Mouse (Mus musculus) liver, embryonic 14.5 days (tissue): ENCODE data around the gene Ubxn2a. TPM values are rescaled to one million over a fixed set of nuclear protein-coding genes. Genes with fewer than 3 reads are reported as not detected.

ENCODE experiments used
- ATAC-seq: fragments of 200-750 bp; cut with Nextera tagmentation; 2 replicates; pipeline ENCODE4 v1.8.0; 2017; ENCODE audit warnings: moderate number of reproducible peaks, mild to moderate bottlenecking, moderate library complexity; ENCODE audit not compliant: insufficient read depth
- DNase-seq, 3 experiments: peaks; one replicate each; pipeline ENCODE4 v3.0.0-alpha.2; 2012 to 2013; ENCODE audit warnings: low read depth in 3 of 3, low spot score in 3 of 3
- H3K27ac ChIP-seq: fragments of 300-500 bp; sonication (generic); 2 replicates; pipeline ENCODE4 v1.5.1; 2014; ENCODE audit warnings: moderate library complexity, mild to moderate bottlenecking, control low read depth, inconsistent platforms
- H3K27me3 ChIP-seq: fragments of 300-500 bp; sonication (generic); 2 replicates; pipeline ENCODE4 v1.6.1; 2014; ENCODE audit warnings: mild to moderate bottlenecking, low read length, moderate library complexity; ENCODE audit not compliant: control insufficient read depth, insufficient read depth
- H3K36me3 ChIP-seq: fragments of 300-500 bp; sonication (generic); replicated peaks from 2 replicates; pipeline ENCODE4 v1.6.1; 2014; ENCODE audit warnings: low read depth; ENCODE audit not compliant: control insufficient read depth, insufficient read depth
- H3K4me1 ChIP-seq, 2 experiments: fragments of 200-500 bp in 1 of 2; fragments of 300-500 bp in 1 of 2; sonication (generic) in 1 of 2; replicated peaks; 2 replicates each; pipeline ENCODE4 v1.6.1; 2012 to 2014; ENCODE audit warnings: antibody characterized with exemption in 1 of 2, inconsistent platforms in 1 of 2, low read length in 1 of 2; ENCODE audit not compliant: control insufficient read depth in 2 of 2, insufficient read depth in 2 of 2
- H3K4me2 ChIP-seq: fragments of 300-500 bp; sonication (generic); 2 replicates; pipeline ENCODE4 v1.6.1; 2014; ENCODE audit warnings: low read depth, mild to moderate bottlenecking, control low read depth, moderate library complexity
- H3K4me3 ChIP-seq, 2 experiments: fragments of 200-500 bp in 1 of 2; fragments of 300-500 bp in 1 of 2; sonication (generic) in 1 of 2; 2 replicates each; pipeline ENCODE4 v1.5.1; 2012 to 2014; ENCODE audit warnings: low read depth in 2 of 2, low read length in 2 of 2, mild to moderate bottlenecking in 2 of 2, control low read depth in 1 of 2, inconsistent platforms in 1 of 2, moderate library complexity in 1 of 2; ENCODE audit not compliant: insufficient read depth in 1 of 2
- H3K9ac ChIP-seq: fragments of 300-500 bp; sonication (generic); replicated peaks from 2 replicates; pipeline ENCODE4 v1.6.1; 2014; ENCODE audit warnings: mild to moderate bottlenecking, control low read depth, moderate library complexity
- H3K9me3 ChIP-seq: fragments of 300-500 bp; sonication (generic); 2 replicates; pipeline ENCODE4 v1.6.1; 2016; ENCODE audit warnings: low read length, mixed read lengths; ENCODE audit not compliant: control insufficient read depth
- CTCF ChIP-seq: IDR thresholded peaks from 2 replicates; pipeline ENCODE4 v1.5.1; 2016; ENCODE audit warnings: antibody characterized with exemption, low read depth, control low read depth
- EP300 ChIP-seq: IDR thresholded peaks from 2 replicates; pipeline ENCODE4 v1.6.1; 2016; ENCODE audit warnings: antibody characterized with exemption, low read depth
- WGBS: fragments of 180-500 bp; shearing (Covaris S2); extraction: QIAGEN DNeasy Blood & Tissue Kit; methylation state at CpG from one replicate; pipeline ENCODE4 v1.1.7; 2014; ENCODE audit not compliant: insufficient replicate concordance; 5-methylcytosine and 5-hydroxymethylcytosine counted together
- polyA plus RNA-seq, 2 experiments: library from polyadenylated mRNA; depleted of rRNA in 1 of 2; stranded (reverse) in 1 of 2; unstranded in 1 of 2; fragments of >200 nt; fragmentation: Nextera tagmentation in 1 of 2; extraction: Ambion mirVana in 1 of 2; gene quantifications; 2 replicates each; pipeline versions ENCODE4 v1.2.1 to v1.2.3; 2012 to 2014

Ubxn2a gene
- polyA plus RNA-seq, 2 experiments: 7.4 to 23.0 TPM

DNA sequence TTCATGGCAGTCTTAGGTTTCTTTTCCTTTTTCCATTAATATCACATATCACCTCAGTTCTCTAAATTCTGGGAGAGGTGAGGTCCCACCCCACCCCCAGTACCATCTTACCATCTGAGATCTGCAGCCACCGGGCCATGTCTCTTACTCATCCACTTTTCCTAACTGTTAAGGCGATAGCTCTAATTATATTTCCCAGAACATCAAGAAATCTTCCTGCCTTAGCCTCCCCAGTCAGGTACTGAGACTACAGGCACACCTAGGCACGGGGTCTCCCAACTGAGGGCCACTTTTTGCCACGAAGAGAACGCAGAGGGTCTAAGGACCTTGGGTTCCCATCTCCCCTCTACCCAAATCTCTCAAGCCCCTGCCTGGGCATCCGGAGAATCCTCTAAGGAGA is 34.0 kb downstream of the Ubxn2a start:
- TF ChIP-seq CTCF (no peak), EP300 (no peak)
- Histone ChIP-seq H3K36me3 (peaks cover 24% of the 10 kb centered on the region), H3K4me1 (peaks cover 23 to 43% of the 10 kb centered on the region in 2 experiments), H3K4me3 (peak overlapping the region; percentile 82 to 92), H3K27me3 (no peaks in the 10 kb centered on the region), H3K9me3 (no peaks in the 10 kb centered on the region), H3K27ac (peak overlapping the region; percentile 99), H3K4me2 (peak overlapping the region; percentile 96), H3K9ac (peak overlapping the region; percentile 100)
- WGBS: 26% methylated on average over 6 of the region's 6 CpGs
- peak; percentile 16; the same call in 1 of the 2 replicates for ATAC-seq
- DNase-seq: peak in 1 of 3 experiments; percentile 14

DNA sequence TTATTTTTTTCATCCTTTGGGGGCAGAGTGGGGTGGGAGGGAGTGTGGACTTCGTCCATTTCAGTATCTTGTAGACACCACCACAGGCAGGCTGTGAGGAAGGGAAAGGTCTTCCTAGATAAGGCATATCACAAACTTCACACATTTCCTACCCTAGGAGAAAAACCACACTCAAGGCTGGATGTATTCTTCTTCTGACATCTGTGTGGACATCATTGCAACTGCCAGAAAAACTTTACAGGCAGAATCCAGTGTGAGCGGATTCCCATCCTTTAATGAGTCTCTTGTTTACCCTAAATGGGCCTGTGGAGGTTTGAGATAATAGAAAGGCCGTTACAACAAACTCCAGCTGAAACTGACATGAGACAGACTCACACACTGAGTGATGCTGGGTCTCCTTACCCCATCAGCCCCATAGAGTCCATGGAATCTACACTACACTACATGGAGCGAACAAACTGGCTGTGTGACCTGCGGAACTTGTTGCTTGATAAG is 34.5 kb downstream of the Ubxn2a start:
- Histone ChIP-seq H3K9ac (peak overlapping the region; percentile 100), H3K4me1 (peaks cover 23 to 43% of the 10 kb centered on the region in 2 experiments), H3K9me3 (no peaks in the 10 kb centered on the region), H3K4me2 (peak overlapping the region; percentile 96), H3K36me3 (peaks cover 29% of the 10 kb centered on the region), H3K4me3 (peak overlapping the region; percentile 82 to 92), H3K27me3 (no peaks in the 10 kb centered on the region), H3K27ac (peak overlapping the region; percentile 99)
- TF ChIP-seq EP300: peak; percentile 98
- TF ChIP-seq CTCF: 0 out of 2 replicates have a peak, but pooled peaks have one; percentile 1
- peak; percentile 87 for ATAC-seq
- DNase-seq: peak; percentile 81 to 87 (median 85)
- 9% methylated on average over 5 of the region's 5 CpGs for WGBS

DNA sequence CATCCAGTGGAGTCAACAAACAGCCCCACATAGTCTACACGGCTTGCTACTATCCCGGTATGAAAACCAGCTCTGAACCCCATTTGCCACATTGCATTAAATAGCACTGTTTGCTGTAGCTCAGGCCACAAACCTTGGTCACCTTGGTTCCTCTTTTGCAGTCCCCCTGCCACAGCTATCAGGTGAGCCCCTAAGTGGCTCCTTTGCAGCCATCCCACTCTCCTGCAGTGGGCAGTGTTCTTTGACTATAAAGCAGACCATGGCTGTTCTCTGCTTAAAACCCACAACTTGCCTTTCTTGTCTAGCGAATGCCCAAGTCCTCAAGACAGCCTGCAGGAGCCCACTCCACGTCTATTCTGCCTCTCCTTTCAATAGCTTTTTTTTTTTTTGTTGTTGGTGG is 35.2 kb downstream of the Ubxn2a start:
- H3K4me1 ChIP-seq: peaks cover 23 to 43% of the 10 kb centered on the region in 2 experiments
- peak overlapping the region; percentile 100 for H3K9ac ChIP-seq
- peak overlapping the region; percentile 82 to 92 for H3K4me3 ChIP-seq
- DNase-seq (peak in 1 of 3 experiments; percentile 36), ATAC-seq (no peak)
- WGBS: 37% methylated on average over 4 of the region's 4 CpGs
- H3K36me3 ChIP-seq: peaks cover 36% of the 10 kb centered on the region
- H3K27me3 ChIP-seq: no peaks in the 10 kb centered on the region
- H3K27ac ChIP-seq: peak overlapping the region; percentile 99
- no peaks in the 10 kb centered on the region for H3K9me3 ChIP-seq
- H3K4me2 ChIP-seq: peak overlapping the region; percentile 96
- TF ChIP-seq EP300: no peak
- peak; percentile 65 for TF ChIP-seq CTCF

DNA sequence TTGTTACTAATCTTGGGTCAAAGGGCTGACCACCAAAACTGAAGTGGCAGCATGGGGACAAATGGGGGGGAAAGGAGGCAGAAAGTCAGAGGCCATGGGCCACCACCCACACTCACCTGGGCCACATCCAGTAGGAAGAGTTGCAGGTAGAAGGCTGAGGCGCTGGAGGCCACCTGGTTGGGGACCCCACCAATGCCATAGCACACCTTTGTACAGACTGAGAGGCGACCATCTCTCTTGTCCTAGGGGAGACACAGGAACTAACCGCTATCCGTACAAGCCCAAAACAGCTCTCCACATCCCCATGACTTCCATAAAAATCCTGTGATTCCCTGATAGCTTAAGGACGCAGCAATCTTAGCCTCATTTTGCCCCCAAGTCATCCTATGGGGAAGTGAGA is 36.2 kb downstream of the Ubxn2a start:
- DNase-seq (no peak), ATAC-seq (no peak)
- 87% methylated on average over 5 of the region's 5 CpGs for WGBS
- Histone ChIP-seq H3K9ac (peak overlapping the region; percentile 100), H3K36me3 (peaks cover 47% of the 10 kb centered on the region), H3K27me3 (no peaks in the 10 kb centered on the region), H3K4me3 (peak overlapping the region; percentile 4 to 92; a peak in 2 of 4 replicates), H3K4me1 (peaks cover 23 to 43% of the 10 kb centered on the region in 2 experiments), H3K9me3 (no peaks in the 10 kb centered on the region), H3K4me2 (peak overlapping the region; percentile 96), H3K27ac (peak overlapping the region; percentile 99; the same call in 1 of the 2 replicates)
- no peak for TF ChIP-seq CTCF
- TF ChIP-seq EP300: no peak

DNA sequence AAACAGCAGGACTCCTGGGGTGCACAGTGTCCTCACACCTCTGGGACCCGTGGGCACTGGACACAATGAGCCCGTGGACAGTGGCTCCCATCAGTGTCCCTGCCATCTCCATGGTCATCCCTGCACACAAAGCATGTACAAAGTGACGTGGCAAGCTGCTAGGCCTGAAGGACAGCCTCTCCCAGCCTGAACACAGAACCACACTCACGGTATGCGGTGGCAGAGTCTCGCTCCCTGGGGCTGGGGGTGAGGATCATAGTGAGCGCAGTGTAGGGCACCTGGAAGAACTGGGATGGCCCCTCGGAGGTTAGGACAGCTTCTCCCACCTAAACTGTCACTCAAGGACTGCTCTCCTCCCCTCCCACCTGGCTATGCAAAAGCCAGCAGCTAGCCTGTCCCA is 38.6 kb downstream of the Ubxn2a start:
- Histone ChIP-seq H3K4me3 (no peak overlapping the region), H3K9me3 (no peaks in the 10 kb centered on the region), H3K9ac (no peak overlapping the region), H3K36me3 (peaks cover 70% of the 10 kb centered on the region), H3K4me1 (peaks cover 6 to 26% of the 10 kb centered on the region in 2 experiments), H3K27ac (no peak overlapping the region), H3K27me3 (no peaks in the 10 kb centered on the region), H3K4me2 (no peak overlapping the region)
- no peak for DNase-seq
- ATAC-seq: no peak
- no peak for TF ChIP-seq EP300
- TF ChIP-seq CTCF: no peak
- WGBS: 79% methylated on average over 8 of the region's 8 CpGs
